Mouse (Mus musculus) cortical plate, adult 2 months (tissue): ENCODE results near the gene Zfp874b.

Experiments
- CTCF ChIP-seq: fragments of 200-500 bp; IDR thresholded peaks from 2 replicates; pipeline ENCODE4 v1.5.1; 2011; ENCODE audit warnings: mild to moderate bottlenecking, control low read depth, low read length; ENCODE audit not compliant: insufficient read depth; ENCODE audit errors: extremely low read depth
- POLR2A ChIP-seq: fragments of 200-500 bp; IDR thresholded peaks from 2 replicates; pipeline ENCODE4 v1.6.1; 2011; ENCODE audit warnings: mild to moderate bottlenecking, low read length, control low read depth; ENCODE audit not compliant: insufficient read depth; ENCODE audit errors: extremely low read depth

- TF ChIP-seq POLR2A: peak; percentile 39; the same call in 1 of the 2 replicates
- no peak for TF ChIP-seq CTCF
These were observed at the start of gene Zfp874b for GRCm38 (mm10) chr13:67483625-67484423.
